Mouse (Mus musculus) kidney, adult 2 months (tissue): ENCODE measurements around the gene Map2k1.

Experiments used
- CTCF ChIP-seq: fragments of 200-500 bp; conservative IDR thresholded peaks from 2 replicates; pipeline ENCODE4 v1.5.1; 2011; ENCODE audit warnings: low read depth, mild to moderate bottlenecking, control low read depth, low read length, moderate library complexity, mixed read lengths; ENCODE audit not compliant: insufficient read depth, insufficient read length
- POLR2A ChIP-seq: fragments of 200-500 bp; IDR thresholded peaks from one replicate; pipeline ENCODE4 v1.6.1; 2011; ENCODE audit warnings: low read depth, low read length, control low read depth

DNA sequence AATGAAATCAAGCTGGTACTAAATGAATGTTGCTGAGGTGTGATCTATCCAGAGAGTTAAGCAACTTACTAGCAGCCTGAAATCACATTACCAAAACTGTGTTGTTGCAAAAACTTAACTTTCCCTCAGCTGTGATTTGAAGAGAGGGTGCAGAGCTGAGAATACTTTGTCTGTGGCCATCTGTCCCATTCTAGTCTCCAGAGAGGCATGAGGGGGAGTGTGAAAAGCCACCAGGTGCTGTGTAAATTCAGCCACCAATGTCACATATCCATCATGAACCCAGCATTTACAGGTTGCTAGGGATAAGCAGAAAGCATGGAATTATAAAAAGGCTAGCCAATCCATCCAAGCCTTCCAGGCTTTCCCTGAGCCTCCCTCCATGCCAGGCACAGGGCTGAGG, 24.5 kb downstream of the Map2k1 start:
- TF ChIP-seq POLR2A (no peak), CTCF (no peak)
